Mouse (Mus musculus) kidney, postnatal 36 days (tissue): ENCODE measurements at regions not wholly inside any gene's neighbourhood (a gene's known extent, or its start where the extent isn't known, plus 50 kb on each side); places are given as distances from the start of the nearest gene placed in this dataset.
A peak's percentile ranks its signal among the peaks of the same experiment; 100 is the strongest.

ENCODE experiments used
- DNase-seq, 2 experiments: peaks; one replicate each; pipeline ENCODE4 v3.0.0; 2021 to 2022; ENCODE audit warnings: mixed read lengths in 2 of 2

DNA sequence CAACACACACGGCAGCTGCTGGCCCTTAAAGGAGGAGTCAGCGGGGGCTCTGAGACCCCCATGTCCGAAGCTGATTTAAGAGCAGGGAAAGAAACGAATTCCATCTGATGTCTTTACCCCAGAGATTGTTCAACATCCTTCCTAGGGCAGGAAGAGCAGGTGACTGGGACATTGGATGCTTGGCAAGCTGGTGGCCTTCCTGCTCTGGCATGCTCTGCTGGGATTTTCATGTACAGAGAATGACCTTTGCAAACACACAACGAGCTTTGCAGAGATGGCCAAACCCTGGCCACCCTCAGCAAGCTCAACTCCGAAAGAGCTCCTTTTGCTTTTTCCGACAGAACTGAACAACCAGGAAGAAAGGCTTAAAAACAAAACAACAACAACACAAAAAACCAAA, 194.7 kb upstream of the Map3k1 start:
- no peak for DNase-seq

DNA sequence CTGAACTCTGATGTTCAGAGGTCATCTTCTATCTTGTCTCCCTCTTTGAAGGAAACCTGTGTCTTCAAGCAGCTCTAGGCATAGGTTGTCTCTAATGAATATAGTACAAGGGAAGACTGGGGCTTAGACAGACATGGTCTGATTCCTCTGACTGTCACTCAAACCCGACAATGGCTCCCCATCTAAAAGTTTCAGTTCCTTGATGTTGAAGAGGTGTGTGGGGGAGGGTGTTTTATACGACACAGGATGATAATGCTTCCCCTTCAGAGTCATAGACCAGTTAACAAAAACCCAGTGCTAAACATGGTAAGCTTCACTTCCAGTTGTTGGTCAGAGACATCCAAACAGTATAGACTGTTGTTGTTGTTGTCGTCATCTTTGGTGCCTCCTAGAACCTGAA, 195.3 kb upstream of the Map3k1 start:
- DNase-seq: no peak

DNA sequence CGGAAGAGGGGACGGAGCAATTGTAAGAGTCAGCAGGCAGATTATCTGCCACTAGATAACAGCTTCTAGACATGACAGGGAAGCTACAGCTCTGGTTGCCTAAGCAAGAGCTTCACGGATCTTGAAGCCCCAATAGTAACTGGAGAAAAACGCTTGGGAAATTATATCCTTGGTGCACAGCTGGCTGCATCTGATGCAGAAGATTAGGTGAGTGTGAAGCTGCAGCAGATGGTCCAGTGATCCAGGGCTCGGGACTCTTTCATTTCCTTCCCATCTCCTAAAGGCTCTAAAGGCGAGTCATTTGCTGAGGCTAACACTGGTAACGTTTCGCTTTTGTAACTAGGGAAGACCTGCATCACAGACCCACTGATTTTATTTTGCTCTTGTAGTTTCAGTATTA, 196.6 kb upstream of the Map3k1 start:
- no peak for DNase-seq

DNA sequence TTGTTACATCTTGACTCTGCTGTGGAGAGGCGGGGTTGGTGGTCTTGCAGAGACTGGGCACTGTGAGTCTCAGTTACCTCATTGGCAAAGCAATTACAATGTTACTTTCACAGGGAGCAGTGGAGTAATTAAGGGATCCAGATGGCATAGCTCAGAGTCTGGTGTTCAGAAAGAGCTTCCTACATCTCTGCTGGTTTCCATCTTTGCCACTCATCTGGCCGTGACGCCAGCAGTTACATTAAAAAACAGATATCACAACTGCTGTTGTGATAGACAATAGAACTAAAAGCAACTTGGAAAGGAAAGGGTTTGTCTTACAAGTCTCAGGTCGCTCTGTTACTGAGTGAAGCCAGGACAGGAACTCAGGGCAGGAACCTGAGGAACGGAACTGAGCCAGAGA, 200.0 kb upstream of the Map3k1 start:
- DNase-seq: no peak

DNA sequence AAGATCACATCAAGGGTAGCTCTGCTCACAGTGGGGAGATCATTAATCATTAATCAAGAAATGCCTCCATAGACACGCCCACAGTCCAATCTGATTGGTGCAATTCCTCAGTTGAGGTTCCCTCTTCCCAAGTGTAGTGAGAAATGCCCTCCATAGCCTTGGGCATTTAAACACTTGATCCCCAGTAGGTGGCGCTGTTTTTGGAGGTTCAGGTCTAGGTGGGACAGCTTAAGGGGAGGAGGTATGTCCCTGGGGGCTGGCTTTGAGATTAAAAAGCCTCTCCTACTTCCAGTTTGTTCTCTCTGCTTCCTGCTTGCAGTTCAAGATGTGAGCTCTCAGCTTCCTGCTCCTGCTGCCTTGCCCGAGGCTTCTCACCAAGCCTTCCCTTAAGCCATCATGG, 200.5 kb upstream of the Map3k1 start:
- DNase-seq: peak in 1 of 2 experiments; percentile 10

DNA sequence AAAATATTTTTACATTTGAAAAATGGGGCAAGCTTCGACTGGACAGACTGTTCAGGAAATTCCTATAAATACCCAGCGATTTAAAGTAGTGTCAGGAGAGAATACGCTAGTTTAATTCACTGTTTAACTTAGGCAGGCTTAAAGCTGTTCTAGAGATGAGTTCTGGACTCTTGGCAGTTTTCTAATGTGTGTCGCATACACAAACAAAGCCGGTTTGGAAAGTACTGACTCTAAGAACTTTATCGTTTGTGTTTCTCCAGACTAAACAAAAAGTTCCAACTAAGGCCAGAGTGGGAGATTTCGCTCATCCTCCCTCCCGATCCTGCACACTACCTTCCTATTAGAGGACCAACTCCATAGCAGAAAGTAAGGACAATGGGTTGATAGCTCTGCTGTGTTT, 201.7 kb upstream of the Map3k1 start:
- no peak for DNase-seq

DNA sequence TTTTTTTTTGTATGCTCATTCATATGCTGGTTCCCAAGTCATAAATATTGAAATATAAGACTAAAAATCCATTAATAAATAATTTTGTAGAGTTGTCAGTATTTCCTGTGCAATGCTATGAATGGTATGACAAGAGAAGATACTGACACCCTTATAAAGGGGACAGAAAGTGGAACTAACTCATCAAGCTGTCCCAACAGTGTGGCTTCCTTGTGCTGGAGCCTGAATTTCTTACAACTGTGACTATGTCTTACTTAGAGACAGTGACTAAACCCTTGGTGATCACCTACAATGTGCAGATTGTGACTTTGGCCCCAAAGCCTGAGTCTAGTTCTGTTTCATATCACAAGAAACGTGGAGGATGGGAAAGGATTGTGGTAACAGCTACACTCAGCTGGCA, 203.8 kb upstream of the Map3k1 start:
- DNase-seq: no peak

DNA sequence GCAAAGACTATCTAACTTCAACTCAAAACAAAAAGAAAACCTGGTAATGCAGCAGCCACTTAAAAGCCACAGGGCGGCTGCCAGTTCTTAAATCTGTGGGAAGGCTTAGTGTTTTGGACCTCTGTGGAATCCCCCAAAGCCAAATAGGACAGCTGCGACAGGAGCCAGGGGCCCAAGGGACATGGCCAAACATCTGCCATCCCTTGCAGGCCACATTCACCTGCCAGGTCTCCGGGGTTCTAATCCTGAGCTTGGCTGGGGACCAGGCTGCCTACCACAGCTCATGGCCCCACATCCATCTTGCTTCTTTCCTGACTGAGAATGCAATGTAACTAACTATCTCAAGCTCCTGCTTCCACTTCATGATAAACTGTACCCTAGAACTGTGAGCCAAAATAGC, 206.3 kb upstream of the Map3k1 start:
- no peak for DNase-seq

DNA sequence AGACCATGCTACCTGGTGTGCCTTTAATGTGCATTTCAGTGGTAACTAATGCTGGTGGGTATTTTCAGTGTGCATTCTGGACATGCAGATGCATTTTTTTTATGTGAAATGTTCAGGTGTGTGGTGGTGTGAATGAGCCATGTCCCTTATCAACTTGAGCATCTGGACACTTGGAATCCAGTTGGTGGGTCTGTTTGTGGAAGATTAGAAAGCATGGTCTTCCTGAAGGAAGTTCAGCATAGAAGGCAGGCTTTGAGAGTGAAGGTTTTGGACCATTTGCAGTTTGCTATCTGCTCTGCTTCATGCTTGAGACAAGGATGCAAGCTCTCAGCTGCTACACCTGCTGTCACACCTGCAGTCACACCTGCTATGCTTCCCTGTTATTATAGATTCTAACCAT, 207.5 kb upstream of the Map3k1 start:
- DNase-seq: no peak

DNA sequence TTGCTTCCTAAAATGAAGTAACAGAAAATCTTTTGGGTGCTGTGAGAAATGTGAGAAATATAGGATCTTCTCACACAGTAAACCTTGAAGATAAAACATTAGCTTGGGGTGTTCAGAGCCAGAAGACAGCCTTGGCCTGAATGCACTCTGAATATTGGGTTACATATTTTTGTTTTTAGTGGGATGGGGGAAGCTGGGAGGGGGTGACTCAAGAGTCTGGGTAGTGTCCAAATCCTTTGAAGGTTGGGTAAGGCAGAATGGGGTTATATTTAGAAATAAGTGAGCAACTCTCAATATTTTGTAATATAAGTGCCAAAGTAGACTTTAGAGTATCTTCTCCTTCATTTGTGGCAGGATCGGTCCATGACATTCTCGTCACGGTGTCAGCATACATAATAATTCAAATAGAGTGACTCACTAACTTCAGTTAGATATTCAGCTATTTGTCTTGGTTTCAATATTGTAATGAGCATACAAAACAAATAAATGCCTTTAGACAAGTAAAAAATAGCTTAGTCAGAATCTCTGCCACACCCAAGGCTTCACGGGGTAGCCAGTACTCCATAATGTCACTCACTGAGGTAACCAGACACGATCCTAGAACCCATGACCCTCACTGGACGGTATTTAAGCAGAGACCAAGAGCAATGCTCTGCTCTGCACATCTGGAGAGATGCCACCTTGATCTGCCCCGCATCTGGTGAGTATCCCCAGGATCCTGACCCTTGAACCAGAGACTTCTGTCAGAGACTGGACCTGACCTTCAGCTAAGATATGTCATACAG, 209.9 kb upstream of the Map3k1 start:
- no peak for DNase-seq

DNA sequence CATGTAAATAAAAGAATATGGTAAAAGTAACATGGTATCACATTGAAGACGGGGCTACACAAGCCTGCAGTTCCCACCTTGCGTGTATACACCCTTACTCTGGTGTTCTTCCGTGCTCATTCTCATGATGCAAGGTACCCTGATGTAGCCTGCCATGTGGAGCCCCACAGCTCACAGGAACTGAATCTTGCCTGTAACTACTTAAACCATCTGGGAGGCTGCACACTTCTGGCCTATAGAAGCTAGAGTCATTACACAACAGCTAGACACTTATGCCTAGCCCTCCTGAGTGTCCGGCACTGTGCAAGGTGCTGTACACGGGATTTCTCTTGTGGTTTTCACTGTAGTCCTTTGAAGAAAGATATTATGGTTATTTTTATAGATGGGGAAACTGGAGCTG, 210.8 kb upstream of the Map3k1 start:
- DNase-seq: no peak

DNA sequence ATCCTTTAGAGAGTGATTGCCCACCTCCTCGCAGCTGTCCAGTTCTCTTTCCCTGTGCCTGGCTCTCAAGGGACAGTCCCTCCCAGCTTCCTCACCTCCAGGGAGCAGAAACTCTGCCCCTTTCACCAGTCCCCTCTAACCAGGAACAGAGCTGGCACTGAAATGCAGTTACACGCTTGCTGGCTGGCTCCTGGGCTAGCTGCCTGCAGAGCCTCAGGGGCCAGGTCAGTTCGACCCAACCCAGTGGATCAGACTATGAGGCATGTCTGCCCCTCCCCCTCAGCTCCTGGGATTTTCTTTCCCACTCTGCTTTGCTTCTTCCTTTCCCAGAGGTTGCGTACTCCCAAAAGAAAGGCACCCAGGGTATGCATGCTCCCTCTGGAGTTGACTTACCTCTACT, 214.4 kb upstream of the Map3k1 start:
- peak; percentile 51 to 53 for DNase-seq

DNA sequence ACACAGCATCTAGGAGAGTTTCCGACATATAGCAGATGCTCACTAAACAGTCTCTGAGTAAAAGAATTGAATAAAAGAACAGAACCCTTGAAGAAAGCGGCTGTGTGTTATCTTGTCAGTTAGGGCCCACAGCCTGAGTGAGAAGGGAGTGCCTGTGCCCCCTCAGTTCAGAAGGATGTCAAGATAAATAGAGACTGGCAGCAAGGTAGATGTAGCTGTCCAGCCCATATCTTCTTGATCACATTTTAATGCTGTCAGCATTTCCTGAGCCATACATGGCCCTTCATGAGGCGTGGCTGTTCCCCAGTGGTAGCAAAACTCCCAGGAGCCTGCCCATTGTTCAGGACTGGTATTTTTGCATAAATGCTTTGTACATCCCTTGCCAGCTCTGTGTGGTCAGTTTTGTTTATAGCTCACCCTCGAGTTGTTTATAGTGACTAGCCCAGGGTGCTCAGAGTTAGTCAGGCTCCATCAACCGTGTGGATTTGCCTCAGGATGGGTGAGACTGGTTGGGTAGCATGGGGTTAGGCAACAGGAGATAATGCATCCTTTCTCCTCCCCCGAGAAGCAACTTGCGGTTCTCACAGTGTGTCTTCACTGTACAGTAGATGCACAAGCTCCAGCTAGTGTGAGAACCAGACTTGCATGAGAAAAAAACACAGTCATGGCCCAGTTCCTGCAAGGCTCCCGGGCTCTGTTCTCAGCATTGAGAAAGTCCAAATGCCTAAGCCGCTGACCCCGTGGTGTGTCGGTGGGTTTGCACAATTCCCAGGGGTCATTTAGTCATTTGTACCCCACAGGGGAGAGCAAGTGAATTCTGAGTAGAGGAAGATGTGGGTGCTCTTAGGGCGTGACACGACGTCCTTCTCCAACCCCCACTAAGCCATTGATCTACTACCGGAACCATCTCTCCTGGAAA, 216.1 kb upstream of the Map3k1 start:
- DNase-seq: no peak

DNA sequence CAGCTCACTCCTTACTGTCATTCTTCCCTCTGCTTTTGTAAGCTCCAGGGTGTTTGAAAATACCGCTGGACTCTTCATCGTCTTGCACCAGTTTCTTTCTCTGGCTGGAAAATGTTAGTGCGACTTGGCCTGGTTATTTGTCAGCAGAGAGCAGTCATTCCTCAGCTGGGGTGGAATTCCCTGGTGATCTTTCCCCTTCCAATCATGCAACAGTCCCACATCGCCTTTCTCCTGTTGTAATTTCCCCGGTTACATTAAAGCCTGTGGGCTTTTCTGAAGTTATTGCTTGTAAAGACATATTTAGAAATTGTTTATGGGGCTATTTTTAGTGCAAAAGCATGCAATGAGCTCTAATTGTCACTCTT, 216.8 kb upstream of the Map3k1 start:
- DNase-seq: no peak

DNA sequence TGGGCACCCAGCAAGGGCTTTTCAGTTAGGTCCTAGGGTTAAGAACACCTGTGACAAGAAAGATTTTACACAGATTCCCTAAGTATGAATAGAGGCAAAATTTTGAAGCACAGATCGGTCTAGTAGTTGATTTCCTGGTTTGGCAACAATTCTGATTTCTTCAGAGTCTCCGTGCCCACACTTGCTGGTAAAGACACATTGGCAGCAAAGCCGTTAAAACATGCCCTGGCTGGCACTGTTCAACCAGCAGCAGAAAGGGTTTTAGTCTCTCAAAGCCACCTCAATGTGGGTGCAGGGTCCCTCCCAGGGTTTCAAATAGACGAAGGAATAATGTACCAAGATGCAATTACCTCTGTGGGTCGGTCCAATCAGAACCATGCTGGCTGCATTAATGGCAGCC, 218.9 kb upstream of the Map3k1 start:
- no peak for DNase-seq

DNA sequence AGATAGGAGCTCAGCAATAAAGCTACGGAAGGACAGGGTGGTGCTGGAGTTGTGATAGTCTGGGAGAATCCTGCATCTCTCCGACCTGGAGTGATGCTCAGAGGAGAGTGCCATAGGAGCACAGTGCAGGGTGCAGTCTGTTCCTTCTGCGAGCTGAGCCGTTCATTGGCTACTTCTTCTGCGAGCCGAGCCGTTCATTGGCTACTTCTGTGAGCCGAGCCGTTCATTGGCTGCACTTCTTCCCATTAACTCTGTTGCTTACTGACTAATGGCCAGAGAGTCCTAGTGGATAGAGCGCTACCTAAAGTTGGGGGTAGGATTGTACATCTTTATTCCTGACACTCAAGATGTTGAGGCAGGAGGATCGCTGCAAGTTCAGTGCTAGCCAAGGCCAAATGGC, 222.3 kb upstream of the Map3k1 start:
- no peak for DNase-seq

DNA sequence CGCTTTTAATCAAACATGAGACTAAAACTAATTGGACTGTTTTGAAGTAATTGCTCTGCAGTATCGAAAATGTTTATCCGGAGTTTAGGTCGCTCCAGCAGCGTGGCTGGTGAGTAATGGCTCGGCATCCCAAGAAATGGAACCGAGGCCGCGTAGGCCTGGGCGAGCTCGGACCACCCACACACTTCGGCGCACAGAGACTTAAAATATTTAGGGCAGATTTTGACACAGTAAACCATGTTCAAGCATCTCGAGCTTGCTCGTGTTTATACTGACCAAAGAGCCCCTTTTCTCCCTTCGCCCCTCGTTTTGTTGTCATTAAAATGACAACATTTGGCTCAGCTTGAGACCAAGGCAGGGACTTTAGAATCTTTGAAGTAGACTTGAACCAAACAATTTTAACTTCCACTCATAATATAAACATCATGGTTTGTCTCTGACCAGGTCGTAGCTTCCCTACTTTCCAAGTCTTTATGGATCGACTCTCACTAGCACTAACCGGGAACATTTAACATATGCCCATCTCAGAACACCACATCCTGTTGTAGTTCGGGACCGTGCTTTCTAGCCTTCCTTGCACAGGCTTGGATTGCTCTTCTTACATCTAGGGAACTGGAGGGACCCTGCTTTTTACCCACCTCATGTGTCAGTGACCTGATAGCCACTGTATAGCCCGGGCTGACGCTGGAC, 223.0 kb upstream of the Map3k1 start:
- DNase-seq: no peak

DNA sequence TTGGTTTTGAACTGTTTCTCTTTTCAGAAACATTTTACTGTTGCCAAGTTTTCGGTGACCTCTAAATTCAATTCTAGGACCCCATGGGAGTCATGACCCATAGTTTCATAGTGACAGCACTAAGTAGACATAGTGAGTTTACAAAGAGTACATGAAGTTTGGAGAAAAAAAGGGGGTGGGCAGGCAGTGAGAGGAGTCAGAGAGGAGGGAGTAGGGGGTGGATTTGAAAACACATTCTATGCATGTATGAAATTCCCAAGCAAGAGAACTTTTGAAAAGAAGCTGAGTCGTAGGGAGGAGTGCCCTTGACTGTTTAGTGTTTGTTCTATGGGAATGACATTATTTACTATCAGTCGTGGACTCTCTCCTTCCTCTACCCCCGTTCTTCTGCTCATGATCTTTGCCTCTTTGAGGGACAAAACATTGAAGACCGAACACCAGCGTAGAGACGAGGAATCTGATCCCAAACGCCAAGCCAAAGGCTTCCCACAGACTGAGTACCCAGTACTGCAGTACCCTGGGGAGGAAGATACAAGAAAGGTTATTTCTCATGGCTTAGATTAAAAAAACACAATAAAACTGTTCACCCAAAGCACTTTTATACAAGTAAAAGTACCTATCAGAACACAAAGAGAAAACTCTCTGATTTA, 229.1 kb upstream of the Map3k1 start:
- no peak for DNase-seq

DNA sequence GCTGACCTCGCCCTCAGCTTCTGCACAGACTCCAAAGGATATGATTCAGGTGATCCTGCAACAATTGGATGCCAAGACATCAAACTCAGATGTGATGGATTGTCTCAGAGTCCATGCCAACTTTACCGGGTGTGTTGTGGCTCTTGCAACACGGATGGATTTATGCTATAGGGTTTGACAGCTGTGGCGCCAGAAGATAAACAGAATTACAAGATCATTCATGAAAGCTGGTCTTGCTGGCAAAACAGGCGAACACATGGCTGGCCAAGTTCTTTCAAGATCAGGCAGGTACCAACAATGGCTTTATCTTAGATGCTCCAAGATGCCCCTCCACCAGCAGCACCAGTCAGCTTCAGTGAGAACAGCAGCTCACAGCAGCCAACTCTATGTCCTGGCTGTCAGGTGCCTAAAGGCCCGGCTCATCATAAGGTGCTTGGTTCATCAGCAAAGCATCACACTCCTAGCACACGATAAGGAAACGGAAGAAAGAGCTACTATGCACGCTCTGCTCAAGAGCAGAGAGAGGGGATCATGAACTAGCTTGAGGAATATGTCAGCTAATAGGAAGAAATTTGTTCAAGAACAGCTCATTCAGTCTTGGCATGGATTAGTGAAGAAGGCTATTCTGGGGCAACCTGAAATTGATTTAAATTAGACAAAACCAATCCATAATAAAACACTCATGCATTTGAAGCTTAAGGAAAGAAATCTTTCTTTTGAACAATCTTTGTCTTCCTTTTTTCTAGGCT, 229.9 kb upstream of the Map3k1 start:
- no peak for DNase-seq

DNA sequence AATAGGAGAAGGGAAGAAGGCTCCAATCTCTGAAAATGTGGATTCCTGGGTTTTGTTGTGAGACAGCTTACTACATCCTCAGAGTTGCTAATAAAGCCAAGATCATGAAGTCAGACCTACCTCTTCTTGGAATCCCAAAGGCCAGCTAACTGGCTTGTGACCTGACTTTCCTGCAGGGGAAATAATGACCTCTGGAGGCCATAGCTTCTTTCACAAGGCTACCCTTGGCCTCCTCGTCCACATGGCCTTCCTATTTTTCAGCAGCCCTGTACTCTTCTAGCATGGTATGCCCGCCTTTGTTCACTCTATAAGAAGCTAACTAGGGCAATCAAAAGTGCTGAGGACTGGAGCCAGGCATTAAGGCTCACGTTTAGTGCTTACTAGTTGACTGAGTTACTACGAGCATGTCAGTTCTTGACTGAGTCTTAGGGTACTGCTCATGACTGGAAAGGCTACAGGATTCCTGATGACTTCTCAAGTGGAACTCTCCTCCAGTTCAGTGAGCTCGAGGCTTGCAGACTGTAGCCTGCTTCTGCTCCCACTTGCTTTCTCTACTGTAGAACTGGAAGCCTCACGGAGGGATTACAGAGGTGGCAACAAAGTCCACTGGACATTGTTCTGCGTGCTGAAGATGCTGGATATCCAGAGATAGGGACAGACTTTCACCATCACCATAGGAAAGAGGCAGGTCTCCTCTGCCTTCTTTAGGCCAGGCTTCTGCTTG, 230.8 kb upstream of the Map3k1 start:
- DNase-seq: peak; percentile 60 to 86

DNA sequence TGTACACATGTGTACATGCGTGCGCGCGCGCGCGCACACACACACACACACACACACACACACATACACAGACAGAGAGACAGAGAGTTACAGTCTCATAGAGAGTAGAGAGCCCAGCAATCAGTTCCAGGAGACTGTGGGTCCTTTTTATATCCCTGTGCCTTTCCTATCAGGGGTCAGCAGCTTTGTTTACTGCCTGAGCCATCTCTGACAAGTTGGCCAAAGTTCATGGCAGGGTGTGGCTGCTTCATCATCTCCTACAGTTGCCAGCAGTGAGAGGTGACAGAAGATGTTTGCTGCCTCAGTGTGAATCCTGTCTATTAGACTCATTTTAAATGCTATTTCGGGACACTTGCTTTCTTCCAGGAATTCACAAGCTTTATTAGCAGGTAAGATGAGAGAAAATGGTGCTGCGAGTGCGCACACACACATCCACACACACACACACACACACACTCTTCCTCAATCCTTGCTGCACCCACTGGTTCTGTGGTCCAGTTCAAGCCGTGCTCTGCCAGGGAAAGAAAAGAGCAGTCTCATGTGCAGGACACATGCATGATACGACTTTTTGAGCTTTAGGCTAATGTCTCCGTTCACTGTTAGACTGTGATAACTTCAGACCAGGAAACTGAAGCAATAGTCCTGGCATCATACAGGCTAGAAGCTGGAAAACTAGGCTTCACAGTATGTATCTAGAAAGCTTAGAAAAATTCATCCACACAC, 234.9 kb upstream of the Map3k1 start:
- DNase-seq: no peak
